Mouse (Mus musculus) urinary bladder, postnatal 10 days (tissue): ENCODE measurements around the gene Hsf2bp.
"Not testable (repeated sequence)": the region's sequence is repeated elsewhere in the genome, so short reads cannot be mapped to it uniquely, and the experiment has no call there.

Source experiments
- DNase-seq: peaks from one replicate; pipeline ENCODE4 v3.0.0; 2022; ENCODE audit warnings: low spot score

Hsf2bp gene

GRCm38 (mm10) chr17:32035609-32036508 lies at the start of gene Hsf2bp, which contains the start of gene Rrp1b:
Gene Hsf2bp, minus strand, starts transcription at chr17:32036349.
Gene Rrp1b, plus strand, starts transcription at chr17:32036100.
- DNase-seq = peak; percentile 28

GRCm38 (mm10) chr17:32083351-32083750 lies 47.2 kb upstream of the Hsf2bp start:
- DNase-seq = no peak

- DNase-seq = no peak
Measured at GRCm38 (mm10) chr17:32075164-32075563, 39.0 kb upstream of the Hsf2bp start.

DNA sequence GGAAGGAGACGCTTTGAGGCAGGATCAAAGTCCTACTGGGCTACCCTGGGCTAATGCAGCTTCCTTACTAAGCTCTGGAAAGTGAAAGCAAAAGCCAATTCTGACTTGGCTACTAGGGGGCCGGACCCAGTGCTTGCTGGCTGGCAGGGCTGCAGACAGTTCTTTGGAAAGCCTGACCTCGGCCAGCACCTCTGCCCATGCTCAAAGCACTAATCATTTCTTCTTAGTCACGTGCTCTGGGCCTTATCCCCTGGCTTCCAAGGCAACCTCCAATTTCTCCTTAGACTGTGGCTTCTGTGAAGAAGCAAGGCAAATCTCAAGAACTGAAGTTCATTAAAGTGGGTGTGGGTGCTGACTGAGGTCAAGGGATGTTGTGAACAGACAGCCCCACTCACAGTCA lies 38.5 kb upstream of the Hsf2bp start:
- no peak for DNase-seq

- peak; percentile 67 for DNase-seq
Measured at GRCm38 (mm10) chr17:32073359-32073758, 37.2 kb upstream of the Hsf2bp start.

- DNase-seq = no peak
Measured at GRCm38 (mm10) chr17:32068810-32069209, 32.7 kb upstream of the Hsf2bp start.

- DNase-seq = no peak
Measured at GRCm38 (mm10) chr17:32068381-32068780, 32.2 kb upstream of the Hsf2bp start.

GRCm38 (mm10) chr17:32067541-32067940 lies 31.4 kb upstream of the Hsf2bp start:
- DNase-seq = no peak

GRCm38 (mm10) chr17:32064762-32065161 lies 28.6 kb upstream of the Hsf2bp start:
- not testable (repeated sequence) for DNase-seq

- no peak for DNase-seq
Measured at GRCm38 (mm10) chr17:32063654-32064053, 27.5 kb upstream of the Hsf2bp start.

DNA sequence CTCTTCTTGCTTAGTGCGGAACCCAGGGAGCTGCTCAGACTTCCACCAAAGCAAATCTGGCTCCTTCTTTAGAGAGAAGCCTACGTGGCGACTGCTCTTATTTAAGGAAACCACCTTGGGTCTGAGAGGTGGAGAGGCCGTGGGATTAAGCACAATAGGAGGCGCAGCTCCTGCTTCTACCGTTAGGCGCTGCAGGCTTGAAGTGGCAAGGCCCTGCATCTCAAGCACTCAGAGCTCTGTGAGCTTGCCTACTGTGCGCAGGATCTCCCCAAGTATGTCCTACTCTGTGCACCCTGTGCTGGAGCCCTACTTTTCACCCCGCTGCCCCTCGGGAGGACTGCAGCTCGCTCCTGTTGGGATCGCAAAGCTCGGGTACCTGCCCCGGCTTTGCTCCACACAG lies 25.1 kb upstream of the Hsf2bp start:
- no peak for DNase-seq

- no peak for DNase-seq
Measured at GRCm38 (mm10) chr17:32059084-32059483, 22.9 kb upstream of the Hsf2bp start.

DNA sequence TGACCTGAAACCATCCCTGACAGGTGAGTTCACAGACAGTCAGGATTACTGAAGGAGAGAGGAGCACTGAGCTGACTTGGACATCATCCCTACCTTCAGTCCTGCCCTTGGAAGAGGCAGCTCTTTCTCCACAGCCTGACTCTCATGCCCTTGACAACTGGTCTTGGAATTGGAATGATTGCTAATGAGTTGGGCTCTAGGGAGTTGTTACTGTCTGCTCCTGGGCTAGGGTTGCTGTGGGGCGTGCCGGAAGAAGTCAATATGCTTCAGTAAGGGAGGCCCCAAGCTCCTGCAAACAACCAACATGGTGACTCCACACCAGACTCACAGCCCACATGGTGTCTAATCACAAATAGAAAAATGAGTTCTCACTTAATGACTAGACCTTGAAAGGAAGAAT lies 21.7 kb upstream of the Hsf2bp start:
- DNase-seq = no peak

DNA sequence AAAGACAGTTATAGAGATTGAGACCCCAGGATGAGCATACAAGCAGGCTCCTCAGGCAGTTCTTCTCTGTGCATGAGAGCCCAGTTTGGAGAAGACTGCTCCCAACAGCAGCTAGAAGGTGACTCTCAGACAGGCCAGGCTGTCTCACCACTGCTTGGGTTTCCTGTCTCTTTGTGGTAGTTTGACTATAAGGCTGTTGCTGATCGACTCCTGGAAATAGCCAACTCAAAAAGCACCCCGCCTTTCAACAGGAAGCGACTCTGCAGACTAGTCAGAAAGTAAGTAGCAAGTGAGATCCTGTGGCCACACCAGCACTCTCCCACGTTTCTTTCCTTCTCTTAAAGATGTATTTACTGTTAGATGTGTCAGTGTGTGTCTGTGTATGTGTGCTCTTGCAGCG lies 17.5 kb upstream of the Hsf2bp start:
- no peak for DNase-seq

GRCm38 (mm10) chr17:32052237-32053080 lies 16.3 kb upstream of the Hsf2bp start:
- no peak for DNase-seq

DNA sequence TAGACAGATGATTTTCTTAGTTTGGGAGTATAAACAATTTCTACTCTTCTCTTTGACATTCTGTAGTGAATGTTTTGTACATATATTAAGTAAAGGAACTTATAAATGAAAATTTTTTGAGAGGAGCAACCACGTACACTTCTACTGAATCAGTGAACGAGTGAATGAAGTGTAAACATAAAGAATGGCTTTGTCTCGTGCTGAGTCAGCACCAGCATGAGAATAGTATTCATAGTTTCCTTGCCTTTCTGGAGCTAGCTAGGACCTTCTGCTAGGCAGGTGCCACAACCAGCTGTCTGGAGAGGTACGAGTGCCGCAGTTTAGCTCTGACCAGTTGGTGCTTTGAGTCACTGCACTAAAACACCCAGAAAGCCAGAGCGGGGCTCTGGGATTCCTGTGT lies 14.5 kb upstream of the Hsf2bp start:
- no peak for DNase-seq

GRCm38 (mm10) chr17:32049914-32050313 lies 13.8 kb upstream of the Hsf2bp start:
- DNase-seq = no peak

DNA sequence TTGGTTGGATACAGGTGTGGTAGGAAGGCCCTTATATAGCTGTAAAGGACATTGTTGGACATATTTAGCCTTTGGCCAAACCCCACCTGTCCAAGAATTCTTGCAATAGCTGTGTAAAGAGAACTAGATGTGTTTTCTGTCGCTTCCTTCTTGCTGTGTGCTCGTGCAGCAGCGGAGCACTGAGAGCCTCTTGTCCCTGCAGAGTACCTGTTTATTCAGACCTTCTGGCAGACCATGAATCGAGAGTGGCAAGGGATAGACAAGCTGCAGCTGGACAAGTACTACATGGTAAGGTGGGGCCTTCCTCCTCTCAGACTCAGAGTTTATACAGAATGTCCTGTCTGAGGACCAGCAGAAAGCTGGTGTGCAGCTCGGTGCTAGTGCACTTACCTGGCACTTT lies 12.2 kb upstream of the Hsf2bp start:
- no peak for DNase-seq

GRCm38 (mm10) chr17:32046541-32046940 lies 10.4 kb upstream of the Hsf2bp start:
- DNase-seq = no peak

GRCm38 (mm10) chr17:32040263-32040662 lies 4.1 kb upstream of the Hsf2bp start:
- DNase-seq = no peak

DNA sequence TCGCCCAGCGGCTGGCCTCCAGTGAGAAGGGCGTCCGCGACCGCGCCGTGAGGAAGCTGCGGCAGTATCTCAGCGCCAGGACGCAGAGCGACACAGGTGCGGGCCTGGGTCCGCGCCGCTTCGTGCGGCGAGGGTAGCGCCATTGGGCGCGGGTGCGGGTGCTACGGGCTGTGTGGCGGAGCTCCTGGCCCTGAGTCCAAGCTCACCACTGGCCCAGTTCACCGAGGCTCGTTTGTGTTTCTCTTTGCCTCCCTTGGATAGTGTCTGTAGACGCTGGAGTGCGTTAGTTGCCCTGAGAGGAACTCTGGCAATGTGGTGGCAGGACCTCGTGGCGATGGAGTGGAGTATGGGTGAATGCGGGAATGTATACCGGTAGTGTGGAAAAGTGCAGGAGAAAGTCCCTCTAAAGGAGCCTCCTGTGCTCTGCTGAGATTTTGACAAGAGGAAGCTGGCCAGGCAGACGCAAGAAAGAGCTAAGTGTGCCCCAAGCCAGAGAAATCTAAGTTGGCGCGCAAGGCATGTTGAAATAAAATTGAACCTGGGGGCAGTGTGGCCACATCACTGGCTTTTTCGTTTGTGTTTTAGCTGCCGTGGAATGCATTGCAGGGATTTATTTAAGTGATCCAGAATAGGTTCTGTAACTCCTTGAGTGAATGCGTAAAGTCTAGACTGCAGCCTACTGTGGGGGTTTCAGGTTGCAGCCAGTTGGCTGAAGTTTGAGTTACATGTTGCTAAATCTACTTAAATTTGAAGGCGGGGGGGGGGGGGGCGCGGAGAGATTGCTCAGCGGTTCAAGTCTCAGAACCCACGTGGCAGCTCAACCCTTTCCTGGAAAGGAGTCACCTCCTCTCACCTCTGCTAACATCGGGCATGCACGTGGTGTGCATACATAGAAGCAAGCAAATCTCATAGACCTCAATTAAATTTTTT lies 625 bp upstream of the Hsf2bp start:
- no peak for DNase-seq

DNA sequence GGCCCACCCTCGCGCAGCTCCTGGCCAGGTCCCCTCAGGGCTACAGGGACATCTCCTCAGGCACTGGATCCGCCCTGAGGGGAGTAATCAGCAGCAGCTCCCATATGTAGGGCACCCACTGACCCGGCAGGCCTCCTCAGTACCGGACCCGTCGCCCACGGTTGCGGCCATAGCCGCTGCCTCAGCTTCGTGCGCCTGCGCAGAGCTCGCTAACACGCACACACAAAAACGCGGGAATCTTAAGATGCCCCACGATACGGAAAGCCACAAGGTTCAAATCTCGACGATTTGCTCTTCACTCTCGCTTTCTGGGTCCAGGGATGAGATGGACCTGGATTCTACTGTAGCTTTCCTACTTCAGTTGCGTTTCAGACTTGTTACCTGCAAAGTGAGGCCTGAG lies 1.8 kb downstream of the Hsf2bp start:
- no peak for DNase-seq
